Mouse (Mus musculus) intestine, postnatal 0 days (tissue): ENCODE data around the gene Gm38392. TPM values are rescaled to one million over a fixed set of nuclear protein-coding genes. Genes with fewer than 3 reads are reported as not detected.

ENCODE experiments used
- ATAC-seq: fragments of 200-750 bp; cut with Nextera tagmentation; 2 replicates; pipeline ENCODE4 v1.8.0; 2017; ENCODE audit warnings: mild to moderate bottlenecking, moderate TSS enrichment, moderate library complexity
- H3K27ac ChIP-seq: fragments of 300-500 bp; sonication (generic); 2 replicates; pipeline ENCODE4 v1.5.1; 2014; ENCODE audit warnings: mild to moderate bottlenecking, low read depth, low read length, moderate library complexity
- H3K27me3 ChIP-seq: fragments of 300-500 bp; sonication (generic); replicated peaks from 2 replicates; pipeline ENCODE4 v1.6.1; 2014; ENCODE audit warnings: low read length, mixed read lengths; ENCODE audit not compliant: control insufficient read depth, insufficient read depth
- H3K36me3 ChIP-seq: fragments of 300-500 bp; sonication (generic); 2 replicates; pipeline ENCODE4 v1.6.1; 2014; ENCODE audit warnings: mild to moderate bottlenecking, moderate library complexity; ENCODE audit not compliant: control insufficient read depth, insufficient read depth
- H3K4me1 ChIP-seq: fragments of 300-500 bp; sonication (generic); replicated peaks from 2 replicates; pipeline ENCODE4 v1.6.1; 2014; ENCODE audit warnings: antibody characterized with exemption, low read length, mixed read lengths; ENCODE audit not compliant: control insufficient read depth, insufficient read depth
- H3K4me2 ChIP-seq: fragments of 300-500 bp; sonication (generic); replicated peaks from 2 replicates; pipeline ENCODE4 v1.6.1; 2014; ENCODE audit warnings: low read depth, mild to moderate bottlenecking, moderate library complexity
- H3K4me3 ChIP-seq: fragments of 300-500 bp; sonication (generic); 2 replicates; pipeline ENCODE4 v1.5.1; 2014; ENCODE audit warnings: low read depth, low read length
- H3K9ac ChIP-seq: fragments of 300-500 bp; sonication (generic); 2 replicates; pipeline ENCODE4 v1.6.1; 2014; ENCODE audit warnings: mild to moderate bottlenecking, low read depth, low read length
- H3K9me3 ChIP-seq: fragments of 300-500 bp; sonication (generic); 2 replicates; pipeline ENCODE4 v1.6.1; 2016; ENCODE audit warnings: mixed run types; ENCODE audit not compliant: control insufficient read depth
- CTCF ChIP-seq: sonication (generic); IDR thresholded peaks from 2 replicates; pipeline ENCODE4 v1.5.1; 2016; ENCODE audit warnings: low read depth, mild to moderate bottlenecking, control low read depth, antibody characterized with exemption, moderate library complexity
- WGBS: fragments of 180-500 bp; shearing (Covaris S2); extraction: QIAGEN DNeasy Blood & Tissue Kit; methylation state at CpG from one replicate; pipeline ENCODE4 v1.1.7; 2014; 5-methylcytosine and 5-hydroxymethylcytosine counted together
- polyA plus RNA-seq: library from polyadenylated mRNA; unstranded; fragments of >200 nt; fragmentation: Nextera tagmentation; extraction: Ambion mirVana; gene quantifications from 2 replicates; pipeline ENCODE4 v1.2.1, GENCODE M21; 2015

The Gm38392 gene
- polyA plus RNA-seq, 1 experiment from 2014 or later: 0.13 TPM

DNA sequence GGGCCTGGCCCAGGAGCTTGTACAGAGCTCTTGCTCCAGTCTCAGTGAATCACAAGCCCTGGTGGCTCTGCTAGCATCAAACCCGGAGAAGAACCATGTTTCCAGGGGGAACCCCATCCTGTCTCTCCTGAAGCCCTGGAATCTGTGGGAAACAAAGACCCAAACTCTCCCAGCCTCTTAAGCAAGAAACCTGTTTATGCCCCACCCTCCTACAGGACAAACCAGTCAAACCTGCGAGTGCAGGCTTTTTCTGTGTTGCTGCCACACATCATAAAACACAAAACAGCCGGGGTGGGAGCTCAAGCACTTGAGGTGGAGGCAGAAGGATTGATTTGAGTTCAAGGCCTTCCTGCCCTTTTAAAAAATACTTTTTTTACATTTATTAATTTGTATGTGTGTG, 24.7 kb downstream of the Gm38392 start:
- no peak for TF ChIP-seq CTCF
- Histone ChIP-seq H3K4me3 (no peak overlapping the region), H3K27me3 (no peaks in the 10 kb centered on the region), H3K9me3 (no peaks in the 10 kb centered on the region), H3K9ac (no peak overlapping the region), H3K27ac (no peak overlapping the region), H3K4me2 (no peak overlapping the region), H3K36me3 (no peaks in the 10 kb centered on the region), H3K4me1 (no peaks in the 10 kb centered on the region)
- 44% methylated on average over 3 of the region's 3 CpGs for WGBS
- no peak for ATAC-seq

- no peak overlapping the region for H3K4me3 ChIP-seq
- TF ChIP-seq CTCF: no peak
- H3K4me1 ChIP-seq: no peaks in the 10 kb centered on the region
- H3K27ac ChIP-seq: no peak overlapping the region
- no peak overlapping the region for H3K4me2 ChIP-seq
- no peaks in the 10 kb centered on the region for H3K36me3 ChIP-seq
- 0 out of 2 replicates have a peak, but pooled peaks cover 10% of the 10 kb centered on the region for H3K27me3 ChIP-seq
- 51% methylated on average over 7 of the region's 7 CpGs for WGBS
- H3K9ac ChIP-seq: no peak overlapping the region
- H3K9me3 ChIP-seq: no peaks in the 10 kb centered on the region
- ATAC-seq: no peak
These were observed 30.6 kb downstream of the Gm38392 start for GRCm38 (mm10) chr3:88256382-88256781.

GRCm38 (mm10) chr3:88255950-88256349, 31.1 kb downstream of the Gm38392 start:
- Histone ChIP-seq H3K27ac (no peak overlapping the region), H3K4me2 (no peak overlapping the region), H3K9ac (no peak overlapping the region), H3K4me1 (no peaks in the 10 kb centered on the region), H3K36me3 (no peaks in the 10 kb centered on the region), H3K27me3 (0 out of 2 replicates have a peak, but pooled peaks cover 10% of the 10 kb centered on the region), H3K4me3 (no peak overlapping the region), H3K9me3 (no peaks in the 10 kb centered on the region)
- WGBS: 68% methylated on average over 6 of the region's 6 CpGs
- ATAC-seq: no peak
- no peak for TF ChIP-seq CTCF

DNA sequence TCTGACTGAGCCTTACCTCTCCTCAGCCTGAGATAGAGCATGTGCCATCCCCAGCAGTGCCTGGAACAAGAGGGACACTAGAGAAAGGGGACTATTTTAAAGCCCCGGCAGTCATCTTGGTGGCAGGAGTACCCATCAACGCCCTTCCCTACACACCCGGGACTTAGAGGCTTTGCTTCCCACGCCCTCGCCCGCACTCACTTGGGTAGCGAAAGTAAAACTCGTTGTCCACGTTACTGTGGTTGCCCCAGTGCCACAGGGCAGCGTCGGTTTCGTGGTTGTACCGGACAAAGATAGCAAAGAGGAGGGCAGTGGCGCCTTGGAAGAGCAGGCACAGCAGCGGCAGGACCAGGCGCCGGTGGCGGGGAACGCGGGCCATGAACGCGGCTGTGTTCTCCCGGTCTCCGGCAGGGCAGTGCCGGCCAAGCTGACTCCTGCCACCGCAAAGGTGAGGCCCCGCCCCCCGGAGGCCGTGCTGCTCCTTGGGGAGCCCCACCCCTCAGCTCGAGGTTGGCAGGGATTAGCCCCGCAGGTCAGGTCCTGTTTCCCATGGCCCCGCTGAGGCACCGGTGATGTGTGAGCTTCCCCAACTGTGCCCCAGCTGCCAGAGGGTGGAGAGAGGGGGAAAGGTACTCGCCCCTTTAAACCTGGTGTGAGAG, 32.6 kb downstream of the Gm38392 start, which contains the start of gene Rhbg:
TSS of gene Rhbg (minus strand) at position 442 of the 659 bp plus-strand sequence.
- Histone ChIP-seq H3K9ac (no peak within 1 kb of the TSS), H3K36me3 (no peaks in the 10 kb centered on the region), H3K4me1 (no peaks in the 10 kb centered on the region), H3K4me2 (peak within 1 kb of the TSS; percentile 80), H3K27ac (no peak within 1 kb of the TSS), H3K27me3 (0 out of 2 replicates have a peak, but pooled peaks cover 10% of the 10 kb centered on the region), H3K4me3 (peak within 1 kb of the TSS; percentile 49), H3K9me3 (no peaks in the 10 kb centered on the region)
- peak; percentile 65 for ATAC-seq
- no peak for TF ChIP-seq CTCF
- WGBS: 2% methylated on average over 33 of the region's 34 CpGs

DNA sequence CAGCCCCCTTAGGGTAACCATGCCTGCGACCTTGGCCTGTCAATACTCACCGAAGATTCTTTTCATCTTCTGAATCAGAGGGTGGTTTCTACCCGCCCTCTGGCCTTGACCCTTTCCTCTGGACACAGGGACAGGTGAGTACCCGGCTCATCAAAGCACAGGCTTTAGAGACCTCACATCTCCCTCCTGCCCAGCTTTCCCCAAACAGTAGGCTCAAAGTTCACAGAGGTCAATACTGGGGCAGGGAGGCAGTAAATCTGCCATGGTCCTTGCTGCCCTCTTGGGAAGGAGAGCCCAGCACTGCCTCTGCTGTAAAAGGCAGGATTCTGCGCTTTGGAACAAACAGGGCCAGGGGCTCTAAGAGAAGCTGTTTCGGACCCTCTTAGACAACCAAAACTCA, 34.3 kb downstream of the Gm38392 start:
- H3K27ac ChIP-seq: no peak overlapping the region
- H3K4me3 ChIP-seq: no peak overlapping the region
- ATAC-seq: no peak
- TF ChIP-seq CTCF: no peak
- 0 out of 2 replicates have a peak, but pooled peaks cover 10% of the 10 kb centered on the region for H3K27me3 ChIP-seq
- no peak overlapping the region for H3K4me2 ChIP-seq
- no peak overlapping the region for H3K9ac ChIP-seq
- 54% methylated on average over 6 of the region's 6 CpGs for WGBS
- no peaks in the 10 kb centered on the region for H3K9me3 ChIP-seq
- no peaks in the 10 kb centered on the region for H3K4me1 ChIP-seq
- no peaks in the 10 kb centered on the region for H3K36me3 ChIP-seq

GRCm38 (mm10) chr3:88248406-88248805, 38.6 kb downstream of the Gm38392 start:
- H3K27me3 ChIP-seq: peaks cover 14% of the 10 kb centered on the region; the same call in 1 of the 2 replicates

More at GRCm38 (mm10) chr3:88248406-88248805, 38.6 kb downstream of the Gm38392 start:
- Histone ChIP-seq H3K27ac (no peak overlapping the region), H3K9me3 (no peaks in the 10 kb centered on the region), H3K4me1 (no peaks in the 10 kb centered on the region), H3K4me2 (no peak overlapping the region), H3K4me3 (no peak overlapping the region), H3K36me3 (no peaks in the 10 kb centered on the region), H3K9ac (no peak overlapping the region)
- 78% methylated on average over 11 of the region's 11 CpGs for WGBS
- no peak for ATAC-seq
- TF ChIP-seq CTCF: no peak
